Mouse (Mus musculus) CD8-positive naive resting alpha-beta T cell, adult 57 days (primary cell): Measurements from ENCODE around the gene Chrdl1. TPM values are rescaled to one million over a fixed set of nuclear protein-coding genes. Genes with fewer than 3 reads are reported as not detected.

Source experiments
- total RNA-seq: library from RNA; stranded (reverse); gene quantifications from one replicate; pipeline ENCODE4 v1.2.4, GENCODE M21; 2023

Chrdl1 gene
- not detected for total RNA-seq

GRCm38 (mm10) chrX:143393791-143394369, at the start of gene Chrdl1:
Gene Chrdl1, minus strand, starts transcription at chrX:143394262.

Other genes with a start within 250 kb of the Chrdl1 start
- not detected for gene Pak3, start 124.3 kb upstream of the Chrdl1 start, total RNA-seq